Mouse (Mus musculus) hindbrain, postnatal 0 days (tissue): Measurements from ENCODE around the gene Gm42878. TPM values are rescaled to one million over a fixed set of nuclear protein-coding genes. Genes with fewer than 3 reads are reported as not detected.

Source experiments
- ATAC-seq: fragments of 200-750 bp; cut with Nextera tagmentation; 2 replicates; pipeline ENCODE4 v1.8.0; 2017; ENCODE audit warnings: mild to moderate bottlenecking, moderate TSS enrichment, moderate library complexity
- DNase-seq: peaks from one replicate; pipeline ENCODE4 v3.0.0-alpha.2; 2015; ENCODE audit warnings: low spot score
- H3K27ac ChIP-seq: fragments of 300-500 bp; sonication (generic); 2 replicates; pipeline ENCODE4 v1.5.1; 2014; ENCODE audit warnings: mild to moderate bottlenecking
- H3K27me3 ChIP-seq: fragments of 300-500 bp; sonication (generic); 2 replicates; pipeline ENCODE4 v1.6.1; 2014; ENCODE audit warnings: low read length, mixed read lengths; ENCODE audit not compliant: insufficient read depth
- H3K36me3 ChIP-seq: fragments of 300-500 bp; sonication (generic); 2 replicates; pipeline ENCODE4 v1.6.1; 2014; ENCODE audit warnings: low read length, mixed read lengths; ENCODE audit not compliant: insufficient read depth
- H3K4me1 ChIP-seq: fragments of 300-500 bp; sonication (generic); 2 replicates; pipeline ENCODE4 v1.6.1; 2014; ENCODE audit warnings: antibody characterized with exemption, low read length, mixed read lengths; ENCODE audit not compliant: insufficient read depth
- H3K4me2 ChIP-seq: fragments of 300-500 bp; sonication (generic); 2 replicates; pipeline ENCODE4 v1.6.1; 2014; ENCODE audit warnings: low read depth, mild to moderate bottlenecking, low read length, moderate library complexity, mixed read lengths
- H3K4me3 ChIP-seq: fragments of 300-500 bp; sonication (generic); 2 replicates; pipeline ENCODE4 v1.5.1; 2014; ENCODE audit warnings: low read length
- H3K9ac ChIP-seq: fragments of 300-500 bp; sonication (generic); replicated peaks from 2 replicates; pipeline ENCODE4 v1.6.1; 2014; ENCODE audit warnings: mild to moderate bottlenecking, low read length, moderate library complexity, mixed read lengths
- H3K9me3 ChIP-seq: fragments of 300-500 bp; sonication (generic); 2 replicates; pipeline ENCODE4 v1.6.1; 2016; ENCODE audit warnings: low read length, mixed read lengths
- CTCF ChIP-seq: IDR thresholded peaks from 2 replicates; pipeline ENCODE4 v1.5.1; 2016; ENCODE audit warnings: antibody characterized with exemption, control low read depth, low read depth
- WGBS: fragments of 180-500 bp; shearing (Covaris S2); extraction: QIAGEN DNeasy Blood & Tissue Kit; methylation state at CpG from one replicate; pipeline ENCODE4 v1.1.7; 2014; 5-methylcytosine and 5-hydroxymethylcytosine counted together
- polyA plus RNA-seq: library from polyadenylated mRNA; unstranded; fragments of >200 nt; fragmentation: Nextera tagmentation; extraction: Ambion mirVana; gene quantifications from 2 replicates; pipeline ENCODE4 v1.2.1, GENCODE M21; 2015
- total RNA-seq: library from RNA; depleted of rRNA; stranded (reverse); fragments of >200 nt; gene quantifications from 2 replicates; pipeline ENCODE4 v1.2.3, GENCODE M21; 2014

Gene Gm42878
- total and polyA plus RNA-seq, 2 experiments from 2014 or later = not detected

DNA sequence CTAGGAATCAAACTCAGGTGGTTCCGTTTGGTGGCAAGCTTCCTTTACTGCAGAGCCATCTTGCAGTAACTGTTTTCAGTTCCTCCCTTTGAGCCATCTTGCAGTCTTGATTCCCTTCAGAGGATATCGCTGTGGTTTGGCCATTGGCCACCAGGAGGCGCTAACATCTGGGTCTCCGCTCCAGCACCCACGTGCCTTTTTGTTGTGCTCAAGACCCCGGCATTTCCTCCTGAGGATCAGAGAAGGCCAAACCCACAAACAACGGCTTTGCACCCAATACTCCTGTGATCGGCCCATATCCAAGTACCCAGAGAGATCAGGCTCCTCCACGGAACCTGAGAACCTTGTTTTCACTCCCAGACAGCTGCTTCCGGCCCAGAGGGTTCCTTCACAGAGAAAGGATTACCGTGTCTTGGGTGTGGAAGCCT, 19.2 kb upstream of the Gm42878 start:
- ATAC-seq (peak; percentile 81), DNase-seq (peak; percentile 88)
- Histone ChIP-seq H3K4me3 (no peak overlapping the region), H3K36me3 (no peaks in the 10 kb centered on the region), H3K4me1 (no peaks in the 10 kb centered on the region), H3K27ac (no peak overlapping the region), H3K27me3 (no peaks in the 10 kb centered on the region), H3K4me2 (peak overlapping the region; percentile 29; the same call in 1 of the 2 replicates), H3K9ac (no peak overlapping the region), H3K9me3 (no peaks in the 10 kb centered on the region)
- TF ChIP-seq CTCF = peak; percentile 89
- WGBS = 13% methylated on average over 11 of the region's 11 CpGs

DNA sequence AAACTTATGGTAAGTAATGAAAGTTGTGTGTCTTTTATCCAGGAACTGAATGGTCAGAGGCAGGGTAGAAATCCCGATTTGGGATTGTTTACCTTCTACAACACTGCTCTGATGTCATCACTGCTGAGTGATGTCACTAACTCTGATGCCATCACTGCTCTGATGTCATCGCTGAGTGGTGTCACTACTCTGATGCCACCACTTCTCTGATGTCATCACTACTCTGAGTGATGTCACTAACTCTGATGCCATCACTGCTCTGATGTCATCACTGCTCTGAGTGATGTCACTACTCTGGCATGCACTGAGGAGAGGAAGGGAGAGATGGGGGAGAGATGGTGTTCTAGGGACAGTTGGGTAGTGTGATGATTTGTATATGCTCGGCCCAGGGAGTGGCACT, 17.2 kb upstream of the Gm42878 start:
- Histone ChIP-seq H3K9me3 (no peaks in the 10 kb centered on the region), H3K27ac (no peak overlapping the region), H3K4me1 (no peaks in the 10 kb centered on the region), H3K4me3 (no peak overlapping the region), H3K9ac (no peak overlapping the region), H3K4me2 (no peak overlapping the region), H3K27me3 (no peaks in the 10 kb centered on the region), H3K36me3 (no peaks in the 10 kb centered on the region)
- WGBS = 92% methylated on average over 3 of the region's 3 CpGs
- ATAC-seq (no peak), DNase-seq (no peak)
- TF ChIP-seq CTCF = no peak

DNA sequence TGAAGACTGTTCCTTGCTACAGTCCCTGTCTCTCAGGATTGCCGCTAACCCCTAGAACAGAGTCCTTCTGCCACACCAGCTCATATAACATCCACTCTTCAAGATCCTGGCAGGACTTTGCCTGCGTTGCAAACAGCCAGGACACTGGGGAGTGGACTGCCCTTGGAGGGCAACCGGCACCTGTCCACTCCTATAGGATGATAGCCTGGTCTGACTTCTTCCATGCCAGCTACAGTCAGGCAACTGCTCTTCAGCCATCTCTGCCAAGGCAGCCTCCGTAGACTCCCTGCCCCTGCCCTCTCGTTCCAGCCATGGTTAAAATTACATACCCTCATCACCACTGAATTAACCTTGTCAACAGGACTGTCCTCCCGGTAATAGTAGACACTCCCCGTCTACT, 3.9 kb upstream of the Gm42878 start:
- H3K27me3 ChIP-seq = no peaks in the 10 kb centered on the region
- no peak overlapping the region for H3K4me3 ChIP-seq
- no peak overlapping the region for H3K9ac ChIP-seq
- H3K36me3 ChIP-seq = no peaks in the 10 kb centered on the region
- no peak for ATAC-seq
- no peak overlapping the region for H3K27ac ChIP-seq
- WGBS = 86% methylated on average over 7 of the region's 7 CpGs
- H3K4me2 ChIP-seq = no peak overlapping the region
- no peak for TF ChIP-seq CTCF
- no peaks in the 10 kb centered on the region for H3K9me3 ChIP-seq
- peaks cover 4% of the 10 kb centered on the region; the same call in 1 of the 2 replicates for H3K4me1 ChIP-seq
- DNase-seq = no peak

DNA sequence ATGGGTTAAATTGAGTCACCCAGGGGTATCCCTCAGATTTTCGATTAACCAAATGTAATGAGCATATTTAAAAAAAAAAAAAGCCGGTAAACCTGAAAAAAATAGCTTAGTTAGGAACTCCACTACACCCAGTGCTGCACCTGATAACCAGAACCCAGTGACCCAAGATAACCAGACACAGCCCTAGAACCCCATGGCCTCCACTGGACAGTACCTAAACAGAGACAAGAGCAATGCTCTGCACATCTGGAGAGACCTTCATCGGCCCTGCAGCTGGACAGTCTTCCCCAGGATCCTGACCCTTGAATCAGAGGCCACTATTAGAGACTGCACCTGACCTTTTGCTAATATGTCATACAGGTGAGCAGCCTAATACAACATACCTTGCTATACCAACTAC, 1.8 kb upstream of the Gm42878 start:
- Histone ChIP-seq H3K36me3 (no peaks in the 10 kb centered on the region), H3K4me3 (no peak overlapping the region), H3K4me2 (no peak overlapping the region), H3K27ac (no peak overlapping the region), H3K27me3 (no peaks in the 10 kb centered on the region), H3K4me1 (peaks cover 7% of the 10 kb centered on the region), H3K9me3 (no peaks in the 10 kb centered on the region), H3K9ac (no peak overlapping the region)
- 96% methylated on average over 3 of the region's 3 CpGs for WGBS
- DNase-seq (no peak), ATAC-seq (no peak)
- no peak for TF ChIP-seq CTCF

DNA sequence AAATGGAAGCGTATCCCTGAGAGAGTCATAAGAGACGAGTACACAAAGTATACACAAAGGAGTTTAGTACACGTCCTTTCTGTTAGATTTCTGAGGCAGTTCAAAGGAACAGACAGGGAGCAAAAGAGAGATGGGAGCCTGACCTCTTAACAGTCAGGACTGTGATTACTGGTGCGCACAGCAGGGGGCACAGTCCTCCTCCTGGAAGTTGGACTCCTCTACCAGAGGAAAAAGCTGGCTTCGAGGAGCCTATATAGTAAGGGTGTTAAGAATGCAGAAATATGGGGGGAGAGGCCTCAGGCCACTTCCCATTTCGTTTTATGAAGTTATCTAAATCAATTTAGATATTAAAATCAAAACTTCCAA, 1.2 kb upstream of the Gm42878 start:
- Histone ChIP-seq H3K27ac (peak overlapping the region; percentile 93), H3K4me2 (peak overlapping the region; percentile 83), H3K27me3 (no peaks in the 10 kb centered on the region), H3K9me3 (no peaks in the 10 kb centered on the region), H3K4me3 (peak overlapping the region; percentile 64), H3K4me1 (peaks cover 7% of the 10 kb centered on the region), H3K36me3 (no peaks in the 10 kb centered on the region), H3K9ac (peak overlapping the region; percentile 82; the same call in 1 of the 2 replicates)
- WGBS = 33% methylated on average over 6 of the region's 6 CpGs
- ATAC-seq (peak; percentile 38; the same call in 1 of the 2 replicates), DNase-seq (peak; percentile 67)
- peak; percentile 50 for TF ChIP-seq CTCF

DNA sequence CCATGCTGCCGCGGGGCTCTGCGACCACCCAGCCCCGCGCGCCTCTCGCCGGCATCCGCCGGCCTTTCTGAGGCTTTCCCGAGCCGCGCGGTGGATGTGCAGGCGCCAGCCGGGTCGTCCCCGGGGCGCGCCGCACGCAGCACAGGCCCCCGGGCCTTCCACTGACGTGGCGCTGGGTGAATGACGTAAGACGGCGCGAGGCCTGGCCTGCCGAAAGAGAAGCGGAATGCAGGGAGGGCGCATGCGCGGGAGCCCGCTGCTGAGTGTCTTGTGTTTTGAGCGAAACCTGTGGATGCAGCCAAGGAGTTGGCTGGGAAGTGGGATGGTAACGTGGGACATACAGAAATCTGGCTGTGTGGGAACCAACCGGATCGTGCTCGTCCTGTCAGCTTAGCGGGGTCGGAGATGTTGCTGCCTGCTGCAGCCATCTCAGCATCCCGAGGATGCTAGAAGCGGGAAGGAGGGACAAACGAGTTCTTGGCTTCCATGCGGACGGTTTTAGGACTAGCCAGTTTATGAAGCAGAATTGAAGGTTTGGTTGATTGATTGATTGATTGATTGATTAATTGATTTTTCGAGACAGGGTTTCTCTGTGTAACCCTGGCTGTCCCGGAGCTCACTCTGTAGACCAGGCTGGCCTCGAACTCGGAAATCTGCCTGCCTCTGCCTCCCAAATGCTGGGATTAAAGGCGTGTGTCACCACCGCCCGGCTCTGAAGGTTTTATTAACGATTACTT, 679 bp upstream of the Gm42878 start, which contains the start of gene Mapkapk5:
Gene Mapkapk5 (minus strand): TSS at position 113 of the 737 bp plus-strand sequence.
- peak; percentile 95 for ATAC-seq
- peak within 1 kb of the TSS; percentile 93 for H3K27ac ChIP-seq
- H3K4me2 ChIP-seq = peak within 1 kb of the TSS; percentile 83
- H3K27me3 ChIP-seq = no peaks in the 10 kb centered on the region
- peak; percentile 98 for DNase-seq
- H3K9ac ChIP-seq = peak within 1 kb of the TSS; percentile 82
- H3K4me1 ChIP-seq = peaks cover 7% of the 10 kb centered on the region
- peak within 1 kb of the TSS; percentile 64 for H3K4me3 ChIP-seq
- no peaks in the 10 kb centered on the region for H3K9me3 ChIP-seq
- WGBS = 2% methylated on average over 55 of the region's 55 CpGs
- H3K36me3 ChIP-seq = no peaks in the 10 kb centered on the region
- no peak for TF ChIP-seq CTCF

DNA sequence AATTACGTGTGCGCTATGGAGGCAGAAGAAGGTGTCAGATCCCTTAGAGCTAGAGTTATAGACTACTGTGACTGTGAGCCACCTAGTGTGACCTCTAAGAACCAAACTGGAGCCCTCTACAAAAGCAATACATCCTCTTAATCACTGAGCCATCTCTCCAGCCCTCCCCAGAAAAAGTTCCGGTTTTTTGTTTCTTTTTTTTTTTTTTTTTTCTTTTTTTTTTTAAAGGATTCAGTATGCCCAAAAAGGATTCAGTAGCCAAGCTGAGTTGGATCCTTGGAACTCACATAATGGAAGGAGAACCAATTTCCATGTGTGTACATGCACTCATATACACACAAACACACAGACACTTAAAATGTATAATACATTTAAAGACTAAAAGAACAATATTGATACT, 1.9 kb downstream of the Gm42878 start:
- no peak for DNase-seq
- Histone ChIP-seq H3K4me1 (peaks cover 7% of the 10 kb centered on the region), H3K36me3 (no peaks in the 10 kb centered on the region), H3K9ac (no peak overlapping the region), H3K9me3 (no peaks in the 10 kb centered on the region), H3K27me3 (no peaks in the 10 kb centered on the region), H3K4me2 (no peak overlapping the region), H3K27ac (no peak overlapping the region), H3K4me3 (no peak overlapping the region)
- 79% methylated on average over 3 of the region's 3 CpGs for WGBS
- no peak for TF ChIP-seq CTCF
- no peak for ATAC-seq
